Mouse (Mus musculus): ENCODE measurements around the gene Nckap5.

DNA sequence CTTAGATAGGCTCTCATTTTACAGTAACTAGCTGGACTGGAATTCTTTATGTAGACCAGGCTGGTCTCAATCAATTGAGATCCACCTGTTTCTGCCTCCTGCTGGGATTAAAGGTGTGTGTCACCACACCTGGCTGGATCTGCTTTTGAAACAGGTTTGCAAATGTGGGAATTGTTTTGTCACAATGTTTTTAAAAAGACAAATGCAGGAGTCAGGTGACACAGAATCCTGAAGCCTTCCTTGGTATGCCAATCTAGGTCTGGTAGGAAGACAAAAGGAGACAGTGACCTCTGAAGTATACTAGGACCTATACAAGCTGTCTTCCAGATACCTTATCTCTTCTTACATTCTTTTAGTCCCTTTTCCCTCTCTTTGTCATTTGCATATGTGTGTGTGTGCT lies 680.6 kb downstream of the Nckap5 start:
- TF ChIP-seq GATA1 (IDR thresholded peaks at IDR 0.05; ENCODE audit: borderline replicate concordance, low read length): no peak
- TF ChIP-seq FLI1 (IDR thresholded peaks at IDR 0.05; ENCODE audit: low read length): no peak

All from megakaryocyte, embryonic 14.5 days (primary cell).